Mouse (Mus musculus) bone marrow macrophage, adult 2 months (primary cell): Measurements from ENCODE around the gene Cd44.

Source experiments
- CTCF ChIP-seq: IDR thresholded peaks from 2 replicates; pipeline ENCODE4 v1.5.1; 2012; ENCODE audit warnings: low read depth, mild to moderate bottlenecking, low read length, moderate library complexity
- POLR2A ChIP-seq: IDR thresholded peaks from 2 replicates; pipeline ENCODE4 v1.6.1; 2012; ENCODE audit warnings: mild to moderate bottlenecking, low read depth, low read length, borderline replicate concordance

- no peak for TF ChIP-seq POLR2A
- no peak for TF ChIP-seq CTCF
Observed at GRCm38 (mm10) chr2:102763176-102763575, 138.3 kb downstream of the Cd44 start.
